Mouse (Mus musculus) adrenal gland, postnatal 25 days (tissue): ENCODE measurements around the gene Fam166a. TPM values are rescaled to one million over a fixed set of nuclear protein-coding genes. Genes with fewer than 3 reads are reported as not detected.

ENCODE experiments used
- DNase-seq: peaks from one replicate; pipeline ENCODE4 v3.0.0; 2021; ENCODE audit warnings: mixed read lengths
- long read RNA-seq: library from polyadenylated mRNA; stranded (forward); transcript quantifications from one replicate; pipeline ENCODE4 v2.0.0, GENCODE M21; 2021
- total RNA-seq: library from RNA; stranded (reverse); gene quantifications from 2 replicates; pipeline ENCODE4 v1.2.3, GENCODE M21; 2021

Fam166a gene
- total RNA-seq: 0.46 TPM in 1 of 2 replicates, not detected in the other
- long read RNA-seq: 0 reads

DNA sequence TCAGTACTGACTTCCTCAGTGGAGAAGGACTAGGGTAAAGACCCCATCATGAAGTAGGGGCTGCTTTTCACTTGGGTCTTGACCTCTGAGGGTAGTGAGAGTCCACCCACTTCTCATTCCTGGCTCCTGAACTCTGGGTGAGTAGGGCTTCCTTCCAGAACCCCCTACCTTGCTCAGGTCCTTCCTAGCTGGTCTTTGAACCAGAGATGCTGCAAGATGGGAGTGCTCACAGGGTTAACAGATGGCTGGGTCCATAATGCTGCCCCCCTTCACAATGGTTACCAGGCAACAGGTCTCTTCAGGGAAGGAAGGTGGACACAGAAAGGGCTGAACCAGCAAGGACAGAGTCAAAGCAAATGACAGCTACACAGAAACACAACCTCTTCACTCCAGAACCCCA is at the start of gene Fam166a:
TSS of gene Fam166a (plus strand) at position 301 of the 400 bp plus-strand sequence.
- DNase-seq: no peak

DNA sequence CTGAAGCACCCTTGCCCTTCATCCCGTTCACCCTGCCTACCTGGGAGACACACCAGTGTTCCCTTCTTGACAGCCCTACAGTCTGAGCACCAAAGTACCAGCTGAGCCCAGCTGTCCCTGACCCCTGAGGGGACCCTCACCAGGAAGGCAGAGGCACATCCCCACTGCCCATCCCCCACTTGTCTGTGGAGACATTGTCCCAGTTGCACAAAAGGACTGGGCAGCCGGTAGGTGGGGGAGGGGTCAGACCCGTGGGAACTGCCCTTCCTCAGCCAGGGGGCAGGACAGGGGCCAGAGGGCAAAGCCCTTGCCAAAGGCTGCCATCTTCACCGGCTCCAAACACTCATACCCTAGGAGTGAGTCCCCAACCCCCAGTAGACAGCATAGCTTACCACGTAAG is 48.8 kb upstream of the Fam166a start:
- no peak for DNase-seq

DNA sequence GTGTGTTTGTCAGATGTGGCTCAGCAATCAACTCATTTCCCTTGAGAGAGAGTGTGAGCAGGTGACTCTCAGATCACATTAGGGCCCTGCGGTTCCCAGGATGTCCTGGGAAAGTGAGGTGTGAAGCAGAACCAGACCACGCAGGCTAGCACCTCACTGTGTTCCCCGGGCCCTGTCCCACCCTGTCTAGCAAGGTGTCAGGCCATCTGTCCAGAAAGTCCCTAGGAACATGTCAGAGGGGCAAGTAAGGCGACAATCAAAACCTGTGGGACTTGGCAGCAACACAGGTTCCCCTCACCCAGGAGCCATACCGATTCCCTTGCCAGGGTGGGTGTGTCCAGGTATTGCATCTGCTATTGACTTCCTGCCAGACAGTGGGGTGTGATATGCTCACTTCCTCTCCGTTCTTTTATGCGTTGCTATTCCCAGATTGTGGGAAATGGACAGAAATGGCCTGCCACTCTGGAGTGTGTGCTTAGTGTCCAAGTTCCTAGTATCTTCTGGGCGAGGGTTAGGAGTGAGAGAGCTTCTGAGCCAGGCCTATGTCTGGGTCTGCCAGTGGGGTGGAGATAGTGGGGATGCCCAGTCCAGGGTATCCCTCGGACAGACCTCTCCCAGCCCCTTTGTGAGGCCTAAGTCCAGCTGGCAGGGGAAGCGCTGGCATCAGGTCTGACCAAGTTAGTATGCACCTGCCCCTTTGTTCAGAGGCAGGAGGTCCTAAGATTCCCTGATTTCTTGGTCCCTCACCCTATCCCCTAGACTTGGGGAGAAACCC is 48.0 kb upstream of the Fam166a start:
- no peak for DNase-seq

DNA sequence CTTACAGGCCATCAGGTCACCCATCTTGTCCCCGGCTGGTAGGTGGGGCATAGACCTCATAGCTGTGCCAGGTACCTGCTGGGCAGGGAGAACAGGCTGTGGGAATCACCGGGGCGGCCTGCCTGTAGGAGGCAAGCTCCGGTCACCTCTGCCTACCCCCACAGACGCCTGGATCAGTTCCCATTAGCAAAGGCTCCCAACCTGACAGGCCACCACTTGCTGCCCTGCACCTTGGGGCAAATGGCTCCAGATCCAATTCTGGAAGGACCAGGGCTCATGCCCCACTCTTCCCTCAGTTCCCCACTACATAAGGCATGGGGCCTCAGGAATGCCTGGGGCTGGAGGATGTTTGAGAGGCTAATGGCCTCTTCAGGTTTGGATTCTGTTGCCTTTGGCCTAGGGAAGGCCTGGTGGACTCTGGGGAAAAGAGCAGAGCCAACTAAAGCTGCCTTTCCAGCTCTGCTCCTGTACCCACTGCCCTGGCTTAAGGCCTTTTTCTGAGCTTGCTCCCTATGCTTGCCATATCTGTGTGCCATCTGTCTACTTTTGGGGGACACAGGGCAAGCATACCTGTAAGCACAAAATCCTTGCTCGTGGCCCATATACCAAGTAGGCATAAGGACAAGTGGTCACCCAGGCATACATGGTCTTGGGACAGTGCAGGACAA is 47.3 kb upstream of the Fam166a start:
- no peak for DNase-seq

DNA sequence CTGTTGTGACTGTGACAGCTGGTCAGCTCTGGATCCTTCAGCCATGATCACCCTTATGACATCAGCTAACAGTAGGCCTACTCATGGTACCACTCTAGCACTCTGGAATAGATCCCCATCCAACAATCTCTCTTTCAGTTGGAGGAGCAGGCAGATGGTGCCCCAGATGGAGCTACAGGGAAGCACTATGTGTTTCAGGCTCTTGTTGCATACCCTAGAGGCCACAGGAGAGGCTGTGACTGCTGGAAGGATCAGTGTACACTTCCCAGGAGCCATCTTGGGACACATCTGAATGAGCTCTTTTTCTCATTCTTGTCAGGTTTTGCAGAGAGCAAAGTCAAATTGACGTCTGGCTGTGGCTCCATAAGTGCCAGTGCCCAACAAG is 46.8 kb upstream of the Fam166a start:
- DNase-seq: no peak

DNA sequence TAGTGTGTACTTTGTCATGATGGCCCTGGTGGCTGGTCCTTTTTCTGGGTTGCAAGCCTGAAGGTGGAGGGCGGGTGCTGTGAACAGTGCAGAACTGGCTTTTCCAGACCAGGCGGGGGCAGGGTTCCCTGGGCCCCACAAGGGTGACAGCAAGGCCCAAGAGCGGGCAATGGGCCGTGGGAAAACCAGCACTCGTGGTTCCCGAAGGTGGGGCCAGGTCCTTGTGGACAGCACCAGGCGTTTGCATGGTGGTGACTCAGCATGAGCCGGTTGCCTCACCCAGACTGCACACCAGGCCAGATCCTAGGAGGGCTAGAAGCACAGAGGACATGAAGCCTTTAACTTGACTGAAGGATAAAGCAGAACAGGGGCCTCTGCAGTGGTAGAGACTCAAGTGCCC is 45.9 kb upstream of the Fam166a start:
- peak; percentile 37 for DNase-seq

DNA sequence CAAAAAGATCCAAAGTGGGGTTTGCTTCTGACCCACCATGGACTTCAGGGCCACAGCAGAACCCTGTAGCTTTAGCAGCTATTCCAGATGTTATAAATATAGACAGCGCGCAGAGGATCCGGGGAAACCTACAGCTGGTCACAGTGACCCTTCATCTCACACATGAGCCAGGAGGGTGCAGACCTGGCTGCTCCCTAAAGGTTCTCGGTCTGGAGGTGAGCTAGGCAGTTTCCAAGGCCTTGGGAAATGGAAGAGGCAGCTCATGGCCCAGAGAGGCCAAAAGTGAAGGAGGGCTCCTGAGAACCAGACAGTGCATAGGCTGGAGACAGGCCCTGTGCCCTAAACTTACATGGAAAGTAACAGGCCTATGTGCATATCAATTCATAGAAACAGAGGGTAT is 44.7 kb upstream of the Fam166a start:
- no peak for DNase-seq

DNA sequence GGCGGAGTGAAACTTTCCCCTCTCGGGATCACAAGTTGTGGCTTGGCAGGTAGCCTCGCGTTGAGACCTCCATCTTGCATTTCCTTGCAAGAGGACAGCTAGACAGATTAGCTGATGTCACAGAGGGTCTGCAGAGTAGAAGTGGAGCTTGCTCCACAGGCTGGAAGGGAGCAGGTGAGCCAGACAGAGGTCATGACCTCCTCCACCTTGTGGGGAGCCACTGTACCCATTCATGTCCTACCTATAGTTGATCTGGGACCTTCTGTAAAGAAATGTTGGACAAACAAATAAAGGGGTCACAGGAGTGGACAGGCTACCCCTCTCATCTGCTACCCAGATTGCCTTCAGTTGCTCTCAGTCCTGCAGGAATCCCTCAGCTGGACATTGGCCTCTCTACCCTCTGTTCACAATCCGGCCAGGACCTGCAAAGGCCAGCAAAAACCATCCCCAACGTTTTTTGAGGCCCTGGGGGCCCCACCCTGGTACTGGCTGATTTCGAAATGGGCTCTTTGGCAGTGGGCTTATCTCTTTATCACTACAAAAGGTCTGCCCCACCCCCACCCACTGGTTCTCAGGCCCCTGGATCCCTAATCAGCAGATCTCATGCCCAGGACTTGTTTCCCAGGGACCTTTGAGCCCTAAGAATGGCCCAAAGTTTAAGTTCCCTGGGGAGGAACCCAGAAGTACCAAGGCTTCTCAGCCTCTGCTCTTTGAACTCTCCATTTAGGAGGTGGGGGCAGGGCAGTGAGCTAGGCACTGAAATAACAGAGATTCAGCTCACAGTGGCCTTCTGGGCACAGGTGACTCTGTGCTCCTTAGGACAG is 43.5 kb upstream of the Fam166a start:
- no peak for DNase-seq

DNA sequence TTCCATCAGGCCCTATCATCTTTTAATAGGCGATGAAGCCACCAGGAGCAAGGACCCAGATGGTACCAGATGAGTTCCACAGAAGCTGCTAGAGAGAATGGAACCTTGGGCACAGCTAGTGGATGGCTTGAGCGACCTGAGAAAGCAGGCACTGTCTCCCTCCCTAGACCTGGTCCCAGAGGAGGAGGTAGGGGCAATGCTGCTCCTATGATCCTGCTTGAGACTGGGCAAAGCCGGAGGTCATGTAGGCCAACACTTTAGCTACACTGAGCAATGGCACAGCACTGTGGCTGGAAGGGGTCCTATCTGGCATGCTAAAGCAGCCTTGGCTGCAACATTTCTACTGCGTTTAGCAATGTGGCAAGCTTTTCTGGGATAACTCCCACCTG is 42.9 kb upstream of the Fam166a start:
- DNase-seq: no peak

DNA sequence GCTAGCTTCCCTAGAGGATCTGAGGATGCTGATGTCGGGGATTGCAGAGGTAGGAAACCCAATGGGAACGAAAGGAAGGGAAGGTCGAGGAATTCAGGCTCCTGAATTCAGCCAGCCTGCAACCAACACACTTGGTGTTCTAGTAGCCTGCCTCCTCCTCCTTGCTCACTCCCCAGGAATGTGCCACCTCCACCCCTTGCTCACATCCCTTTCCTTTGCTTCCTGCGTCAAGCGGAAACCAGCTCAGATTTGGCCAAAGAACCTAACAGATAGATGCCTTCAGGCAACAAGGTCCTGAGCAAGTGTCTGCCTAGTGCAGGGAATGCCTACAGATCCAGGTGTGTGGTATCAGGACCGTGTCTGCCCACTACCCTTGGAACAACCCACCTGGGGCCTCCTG is 42.0 kb upstream of the Fam166a start:
- DNase-seq: no peak

DNA sequence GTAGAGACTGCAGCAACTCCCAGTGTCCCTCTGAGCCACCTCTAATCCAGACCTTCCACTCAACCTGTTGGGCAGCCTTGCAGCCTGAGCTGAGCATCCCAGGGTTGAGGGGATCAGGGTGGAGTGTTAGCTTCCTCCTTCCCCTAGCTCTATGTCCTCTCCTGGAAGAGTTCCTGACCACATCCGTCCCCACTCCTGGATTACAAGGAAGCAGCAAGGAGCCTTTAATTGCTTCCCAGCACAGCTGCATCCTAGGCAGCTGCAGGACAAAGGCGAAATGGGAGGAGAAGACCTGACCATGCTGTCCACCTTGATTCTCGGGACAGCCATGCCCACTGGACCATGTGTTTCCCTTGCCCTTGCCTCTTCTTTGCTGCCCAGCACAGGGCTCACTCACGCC is 41.5 kb upstream of the Fam166a start:
- no peak for DNase-seq

DNA sequence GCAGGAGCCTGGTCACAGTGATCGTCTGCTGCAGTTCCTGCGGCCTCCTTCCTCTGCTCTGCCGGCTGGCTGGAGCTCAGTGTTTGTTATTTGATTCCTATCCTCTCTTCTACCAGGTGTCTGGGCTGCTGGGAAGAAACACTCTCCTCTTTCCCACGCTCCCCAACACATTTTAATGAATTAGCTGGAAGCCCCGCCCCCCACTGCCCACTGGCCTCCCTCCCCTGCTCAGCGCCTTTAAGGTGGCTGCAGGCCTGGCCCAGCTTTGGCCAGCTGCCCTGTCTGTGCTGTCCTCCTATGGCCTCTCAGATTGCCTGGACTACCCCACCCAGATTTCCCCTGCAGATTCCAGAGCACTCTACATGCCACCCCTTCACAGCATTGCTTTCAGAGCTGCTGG is 40.9 kb upstream of the Fam166a start:
- DNase-seq: no peak

DNA sequence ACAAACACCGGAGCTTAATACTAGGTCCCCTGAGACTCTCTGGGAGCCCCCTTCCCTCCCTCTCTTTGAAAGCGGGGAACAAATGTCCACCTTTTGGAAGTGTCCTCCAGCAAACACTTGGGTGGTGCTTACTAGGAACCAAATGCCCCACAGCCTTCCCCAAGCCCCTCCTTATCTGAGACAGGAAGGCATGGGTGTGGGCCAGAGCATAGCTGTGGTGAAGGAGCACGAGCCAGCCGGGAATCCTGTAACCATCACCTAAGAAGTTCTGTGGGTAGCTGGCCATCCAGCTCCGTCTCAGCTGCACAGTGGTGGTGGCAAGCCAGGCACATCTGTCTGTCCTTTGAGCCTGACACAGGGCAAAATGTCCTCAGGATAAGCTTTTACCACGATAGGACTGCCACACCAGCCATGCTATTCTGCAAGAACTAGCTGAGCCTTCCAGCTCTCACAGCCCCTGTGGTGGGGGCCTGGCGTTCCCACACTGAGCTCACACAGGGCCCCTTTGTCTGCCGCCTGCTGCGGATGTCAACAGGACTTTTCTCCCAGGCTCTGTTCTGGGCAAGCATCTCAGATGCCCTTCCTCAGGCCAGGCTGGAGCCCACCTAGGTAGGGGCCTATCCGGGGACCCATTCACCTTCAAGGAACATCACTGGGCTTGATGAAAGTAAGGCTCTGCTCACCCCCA is 40.1 kb upstream of the Fam166a start:
- DNase-seq: no peak

DNA sequence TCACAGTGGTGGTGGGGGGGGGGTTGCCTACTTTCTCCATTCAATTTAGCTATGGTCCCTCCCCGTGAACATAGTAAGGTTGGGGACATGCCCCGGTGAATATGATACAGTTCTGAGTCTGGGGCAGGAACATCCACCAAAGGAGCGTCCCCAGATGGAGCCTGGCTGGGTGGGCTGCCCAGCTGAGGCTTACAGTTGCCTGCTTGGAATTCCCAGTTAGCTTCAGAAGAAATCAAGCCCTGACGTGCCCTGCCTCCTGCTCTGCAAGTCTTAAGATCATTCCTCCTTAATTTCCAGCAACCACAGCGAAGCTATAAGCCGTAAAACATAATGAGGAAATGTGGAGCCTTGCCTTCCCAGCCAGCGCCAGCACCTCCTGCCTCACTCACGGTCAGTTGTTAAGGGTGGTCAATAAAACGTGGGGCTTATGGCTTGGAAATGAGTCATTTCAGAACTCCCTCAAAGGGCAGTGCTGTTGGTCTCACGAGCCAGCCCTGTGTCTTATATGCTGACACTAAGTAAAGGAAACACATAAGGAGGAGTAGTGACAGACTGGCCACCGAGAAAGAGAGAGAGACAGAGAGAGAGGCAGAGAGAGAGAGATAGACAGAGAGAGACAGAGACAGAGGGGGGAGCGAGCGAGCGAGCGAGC is 38.9 kb upstream of the Fam166a start:
- DNase-seq: no peak

DNA sequence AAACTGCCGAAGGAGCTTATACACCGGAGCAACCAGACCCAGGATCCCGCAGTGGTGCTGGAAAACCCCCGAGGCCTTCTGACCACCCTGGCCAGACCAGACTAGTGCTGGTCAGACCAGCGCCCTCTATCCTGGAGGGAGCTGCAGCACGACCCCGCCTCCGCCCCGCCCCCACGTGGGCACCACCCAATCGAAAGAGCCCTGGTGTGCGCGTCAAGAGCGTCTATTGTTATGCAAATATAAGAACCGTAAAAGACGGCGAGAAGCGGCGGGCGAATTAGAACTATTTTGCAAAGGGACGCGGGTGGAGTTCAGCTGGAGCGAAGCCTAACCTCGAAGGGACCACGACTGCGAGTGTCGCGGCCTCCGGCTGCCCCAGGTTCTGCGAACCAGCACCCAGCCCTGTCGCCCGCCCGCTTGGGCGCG is 38.1 kb upstream of the Fam166a start, which contains the start of gene Nrarp:
TSS of gene Nrarp (plus strand) at position 281 of the 426 bp plus-strand sequence.
- peak; percentile 91 for DNase-seq

DNA sequence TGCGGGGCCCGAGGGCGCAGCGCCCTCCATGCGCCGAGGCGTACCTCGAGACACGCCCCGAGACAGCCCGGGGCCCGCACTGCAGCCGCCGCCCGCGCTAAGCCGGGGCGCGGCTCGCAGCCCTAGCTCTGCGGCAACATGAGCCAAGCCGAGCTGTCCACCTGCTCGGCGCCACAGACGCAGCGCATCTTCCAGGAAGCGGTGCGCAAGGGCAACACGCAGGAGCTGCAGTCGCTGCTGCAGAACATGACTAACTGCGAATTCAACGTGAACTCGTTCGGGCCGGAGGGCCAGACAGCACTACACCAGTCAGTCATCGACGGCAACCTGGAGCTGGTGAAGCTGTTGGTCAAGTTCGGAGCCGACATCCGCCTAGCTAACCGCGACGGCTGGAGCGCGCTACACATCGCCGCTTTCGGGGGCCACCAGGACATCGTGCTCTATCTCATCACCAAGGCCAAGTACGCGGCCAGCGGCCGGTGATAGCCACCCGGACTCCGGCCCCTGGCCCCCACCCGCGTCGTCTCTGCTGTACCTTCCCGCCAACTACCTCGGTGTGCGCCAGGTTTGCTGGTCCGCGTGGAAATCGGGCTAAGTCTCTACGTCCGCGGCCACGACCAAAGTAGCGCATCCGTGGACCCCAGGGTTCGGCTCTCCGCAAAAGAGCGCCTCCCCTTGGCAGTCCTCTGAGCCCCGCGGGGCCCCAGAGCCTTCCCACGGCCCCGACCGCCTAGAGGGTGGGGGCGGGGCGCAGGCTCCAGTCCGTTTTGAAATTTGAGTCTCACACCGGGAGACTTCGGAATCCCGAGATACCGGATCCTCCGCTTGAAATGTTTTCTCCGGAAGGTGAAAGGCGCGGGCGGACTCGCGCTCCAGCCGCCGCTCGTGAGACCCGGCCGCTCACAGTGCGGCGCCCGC is 37.3 kb upstream of the Fam166a start:
- DNase-seq: peak; percentile 26

DNA sequence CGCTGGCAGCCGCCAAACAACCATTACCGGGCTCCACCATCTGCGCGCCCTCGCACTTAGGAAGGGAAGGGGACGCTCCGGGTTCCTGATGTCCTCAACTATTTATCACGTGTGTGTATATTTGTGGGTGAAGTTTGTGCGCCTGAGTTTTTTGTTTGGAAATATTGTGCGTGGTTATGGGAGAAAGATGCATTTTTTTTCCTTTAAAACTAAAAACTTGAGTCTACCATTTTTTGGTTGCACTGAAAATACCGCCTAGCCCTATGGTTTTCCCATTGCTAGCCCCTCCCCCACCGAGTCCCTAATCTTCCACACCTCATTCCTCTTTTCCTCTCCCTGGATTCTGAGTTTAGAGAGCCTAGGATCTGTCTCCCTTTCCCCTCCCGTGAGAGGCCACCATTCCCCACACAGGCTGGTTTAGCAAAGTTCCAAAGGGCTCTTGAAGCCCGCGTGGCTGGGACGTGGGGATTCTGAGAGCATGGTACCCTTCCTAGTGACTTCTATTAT is 36.6 kb upstream of the Fam166a start:
- no peak for DNase-seq

DNA sequence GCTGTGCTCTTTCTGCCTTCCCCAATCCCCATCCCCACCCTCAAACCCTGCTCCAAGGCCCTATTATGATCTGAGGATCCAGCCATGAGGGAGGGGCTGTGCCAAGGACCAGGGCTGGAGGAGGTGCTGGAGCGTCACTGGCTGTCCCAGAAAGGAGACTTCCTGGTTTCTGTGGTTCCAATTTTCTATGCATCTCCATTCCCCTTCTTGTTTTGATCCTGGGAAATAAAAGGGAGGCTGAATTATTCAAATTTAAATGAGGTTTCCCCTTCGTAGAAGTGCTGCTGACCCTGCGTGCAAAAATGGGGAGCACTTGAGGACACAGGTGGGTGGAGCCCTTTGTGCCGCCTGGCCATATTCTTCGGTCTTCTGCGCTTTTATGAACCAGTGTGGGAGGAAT is 35.9 kb upstream of the Fam166a start:
- DNase-seq: no peak

DNA sequence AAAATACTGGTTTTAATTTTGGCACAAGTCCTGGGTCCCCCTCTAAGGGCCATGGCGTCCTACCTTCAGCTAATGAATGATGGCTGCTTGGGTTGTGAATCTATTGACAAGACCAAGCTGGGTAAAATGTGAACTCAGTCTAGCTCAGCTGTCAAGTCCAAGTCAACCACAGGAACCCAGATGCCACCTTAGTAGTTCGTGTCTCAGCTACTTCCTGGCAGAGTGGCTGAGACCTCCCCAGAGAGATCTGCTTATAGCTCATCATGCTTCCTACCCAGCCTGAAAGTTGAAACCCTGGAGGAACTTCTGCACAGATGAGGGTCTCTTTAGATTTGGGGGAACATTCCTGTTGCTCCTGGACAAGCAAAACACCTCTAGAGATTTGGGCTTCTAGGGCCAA is 35.2 kb upstream of the Fam166a start:
- no peak for DNase-seq

DNA sequence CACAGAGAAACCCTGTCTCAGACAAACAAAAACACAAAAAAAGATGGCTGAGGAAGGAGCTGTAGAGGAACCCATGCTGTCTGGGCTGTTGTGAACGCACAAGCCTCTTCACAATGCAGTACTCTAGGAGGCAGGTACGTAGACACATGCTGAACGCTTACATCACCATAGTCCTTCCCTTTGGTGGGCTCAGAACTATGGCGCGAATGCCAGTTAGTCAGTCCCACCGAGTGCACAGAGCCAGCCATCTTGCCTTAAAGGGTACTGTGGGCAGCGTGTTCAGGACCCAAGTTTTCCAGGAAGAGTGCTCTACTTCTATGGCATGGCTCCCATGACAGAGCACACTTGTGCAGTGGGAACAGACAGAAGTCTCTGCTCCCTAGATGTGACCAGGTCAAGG is 34.0 kb upstream of the Fam166a start:
- no peak for DNase-seq
